Mouse (Mus musculus) C2C12 (cell line): ENCODE data around the gene Lrp4.

Source experiments
- CTCF ChIP-seq: IDR thresholded peaks from one replicate; pipeline ENCODE4 v1.5.1; 2011; ENCODE audit not compliant: control insufficient read depth, insufficient read depth, insufficient read length
- MYOD1 ChIP-seq: IDR thresholded peaks from one replicate; pipeline ENCODE4 v1.6.1; 2011; ENCODE audit warnings: low read depth; ENCODE audit not compliant: control insufficient read depth, insufficient read length
- MYOG ChIP-seq: IDR thresholded peaks from one replicate; pipeline ENCODE4 v1.6.1; 2011; ENCODE audit not compliant: control insufficient read depth, insufficient read length; ENCODE audit errors: extremely low read depth
- USF1 ChIP-seq: IDR thresholded peaks from one replicate; pipeline ENCODE4 v1.6.1; 2011; ENCODE audit warnings: low read depth, mild to moderate bottlenecking, control low read depth, moderate library complexity

GRCm38 (mm10) chr2:91526294-91527146, 69.2 kb downstream of the Lrp4 start, which contains the start of gene Ckap5:
- TF ChIP-seq CTCF (no peak), USF1 (peak; percentile 82), MYOD1 (no peak), MYOG (no peak)
